Mouse (Mus musculus) olfactory bulb, adult 2 months (tissue): ENCODE measurements around the gene Aaed1. TPM values are rescaled to one million over a fixed set of nuclear protein-coding genes. Genes with fewer than 3 reads are reported as not detected.

Source experiments
- H3K27ac ChIP-seq: fragments of 200-500 bp; 2 replicates; pipeline ENCODE4 v1.5.1; 2012; ENCODE audit warnings: low read depth, low read length; ENCODE audit not compliant: insufficient read depth
- H3K4me1 ChIP-seq: fragments of 200-500 bp; 2 replicates; pipeline ENCODE4 v1.6.1; 2012; ENCODE audit warnings: low read length; ENCODE audit not compliant: control insufficient read depth, insufficient read depth
- H3K4me3 ChIP-seq: fragments of 200-500 bp; 2 replicates; pipeline ENCODE4 v1.5.1; 2012; ENCODE audit warnings: mild to moderate bottlenecking, low read depth, low read length, moderate library complexity; ENCODE audit not compliant: insufficient read depth
- CTCF ChIP-seq: fragments of 200-500 bp; IDR thresholded peaks from 2 replicates; pipeline ENCODE4 v1.5.1; 2012; ENCODE audit warnings: low read depth, mild to moderate bottlenecking, low read length, moderate library complexity; ENCODE audit not compliant: insufficient read depth
- POLR2A ChIP-seq: fragments of 200-500 bp; IDR thresholded peaks from 2 replicates; pipeline ENCODE4 v1.6.1; 2012; ENCODE audit warnings: mild to moderate bottlenecking, low read depth, low read length, moderate library complexity; ENCODE audit not compliant: insufficient read depth
- WGBS: fragments of 180-500 bp; shearing (Covaris S2); methylation state at CpG from one replicate; pipeline ENCODE4 v1.1.7; 2018; 5-methylcytosine and 5-hydroxymethylcytosine counted together
- polyA plus RNA-seq: library from polyadenylated mRNA; stranded (reverse); fragments of >200 nt; gene quantifications from 2 replicates; pipeline ENCODE4 v1.2.4, GENCODE M21; 2012; ENCODE audit warnings: low replicate concordance; ENCODE audit not compliant: missing spikeins, insufficient read depth, insufficient read length

Aaed1 gene
- polyA plus RNA-seq, 1 experiment: not detected

- Histone ChIP-seq H3K4me3 (peak overlapping the region; percentile 42), H3K4me1 (peaks cover 8% of the 10 kb centered on the region), H3K27ac (no peak overlapping the region)
- 10% methylated on average over 24 of the region's 24 CpGs for WGBS
- TF ChIP-seq POLR2A (no peak), CTCF (no peak)
These were observed 64.2 kb downstream of the Aaed1 start for GRCm38 (mm10) chr13:64248161-64248774.

GRCm38 (mm10) chr13:64246106-64246505, 66.4 kb downstream of the Aaed1 start:
- TF ChIP-seq CTCF (no peak), POLR2A (no peak)
- 87% methylated on average over 12 of the region's 12 CpGs for WGBS
- Histone ChIP-seq H3K4me1 (peaks cover 8% of the 10 kb centered on the region), H3K27ac (no peak overlapping the region), H3K4me3 (no peak overlapping the region)

GRCm38 (mm10) chr13:64244685-64245261, 67.7 kb downstream of the Aaed1 start:
- TF ChIP-seq CTCF (no peak), POLR2A (no peak)
- Histone ChIP-seq H3K4me1 (peaks cover 8% of the 10 kb centered on the region), H3K27ac (no peak overlapping the region), H3K4me3 (no peak overlapping the region)
- WGBS: 93% methylated on average over 4 of the region's 4 CpGs

- Histone ChIP-seq H3K4me1 (no peaks in the 10 kb centered on the region; the same call in 1 of the 2 replicates), H3K27ac (no peak overlapping the region), H3K4me3 (no peak overlapping the region)
- TF ChIP-seq POLR2A (no peak), CTCF (no peak)
These were observed 69.8 kb downstream of the Aaed1 start for GRCm38 (mm10) chr13:64242721-64243120.

GRCm38 (mm10) chr13:64240626-64241025, 71.9 kb downstream of the Aaed1 start:
- 80% methylated on average over 7 of the region's 7 CpGs for WGBS
- TF ChIP-seq CTCF: no peak
- no peak for TF ChIP-seq POLR2A
- H3K4me3 ChIP-seq: no peak overlapping the region

GRCm38 (mm10) chr13:64237681-64238157, 74.8 kb downstream of the Aaed1 start:
- Histone ChIP-seq H3K4me3 (no peak overlapping the region), H3K4me1 (no peaks in the 10 kb centered on the region; the same call in 1 of the 2 replicates), H3K27ac (no peak overlapping the region)
- TF ChIP-seq POLR2A (no peak), CTCF (no peak)

More at GRCm38 (mm10) chr13:64240626-64241025, 71.9 kb downstream of the Aaed1 start:
- H3K27ac ChIP-seq: no peak overlapping the region
- H3K4me1 ChIP-seq: no peaks in the 10 kb centered on the region; the same call in 1 of the 2 replicates

GRCm38 (mm10) chr13:64237000-64237680, 75.4 kb downstream of the Aaed1 start:
- H3K4me3 ChIP-seq: no peak overlapping the region
- TF ChIP-seq CTCF: no peak
- no peak for TF ChIP-seq POLR2A
- no peak overlapping the region for H3K27ac ChIP-seq
- WGBS: 85% methylated on average over 4 of the region's 4 CpGs
- no peaks in the 10 kb centered on the region; the same call in 1 of the 2 replicates for H3K4me1 ChIP-seq

- H3K27ac ChIP-seq: no peak overlapping the region
- 79% methylated on average over 3 of the region's 3 CpGs for WGBS
- no peak overlapping the region for H3K4me3 ChIP-seq
- H3K4me1 ChIP-seq: no peaks in the 10 kb centered on the region; the same call in 1 of the 2 replicates
- no peak for TF ChIP-seq CTCF
- TF ChIP-seq POLR2A: no peak
These were observed 76.7 kb downstream of the Aaed1 start for GRCm38 (mm10) chr13:64235777-64236176.

GRCm38 (mm10) chr13:64235062-64235715, 77.3 kb downstream of the Aaed1 start:
- WGBS: 80% methylated on average over 4 of the region's 4 CpGs
- no peak for TF ChIP-seq CTCF
- TF ChIP-seq POLR2A: no peak
- no peak overlapping the region for H3K4me3 ChIP-seq

More at GRCm38 (mm10) chr13:64235062-64235715, 77.3 kb downstream of the Aaed1 start:
- Histone ChIP-seq H3K27ac (no peak overlapping the region), H3K4me1 (no peaks in the 10 kb centered on the region)
